Mouse (Mus musculus) urinary bladder, postnatal 14 days (tissue): ENCODE measurements around the gene Gipc3.

Experiments
- DNase-seq: peaks from one replicate; pipeline ENCODE4 v3.0.0; 2021; ENCODE audit warnings: low spot score

Gipc3 gene

GRCm38 (mm10) chr10:81300352-81300907 is 42.6 kb downstream of the Gipc3 start:
- DNase-seq, result no peak

GRCm38 (mm10) chr10:81299585-81300351 is 43.3 kb downstream of the Gipc3 start:
- DNase-seq, result no peak

DNA sequence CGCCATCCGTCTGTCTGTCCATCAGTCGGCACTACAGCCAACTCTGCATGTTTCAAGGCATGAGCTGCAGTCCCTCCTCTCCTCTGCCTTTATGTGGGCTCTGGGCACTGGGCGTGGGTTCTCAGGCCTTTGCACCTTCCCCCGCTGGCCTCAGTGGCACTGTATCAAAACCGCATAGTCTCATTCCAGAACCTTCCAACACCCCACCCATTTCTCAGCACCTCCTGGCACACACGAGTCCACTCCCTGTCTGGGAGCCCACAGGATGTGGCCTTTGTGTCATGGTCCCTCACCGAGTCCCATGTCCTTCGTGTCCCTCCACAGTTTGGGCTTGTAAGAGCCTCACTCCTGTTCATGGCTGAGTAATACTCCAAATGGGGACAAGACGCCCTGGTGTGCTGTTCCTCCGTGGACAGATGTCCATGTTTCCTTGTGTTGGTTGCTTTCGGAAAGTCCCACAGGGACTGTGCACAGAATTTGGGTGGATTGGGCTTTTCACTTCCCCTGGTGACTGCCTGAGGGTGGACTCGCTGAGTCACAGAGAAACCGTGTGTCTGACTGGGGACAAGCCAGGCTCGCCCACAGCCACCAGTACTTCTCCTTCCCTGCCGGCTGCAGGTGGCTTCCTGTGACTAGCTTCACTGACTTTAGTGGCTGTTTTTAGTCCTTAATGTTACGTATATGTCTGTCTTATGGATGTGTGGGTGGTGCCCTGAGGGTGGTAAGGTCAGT is 44.5 kb downstream of the Gipc3 start:
- DNase-seq, result no peak

GRCm38 (mm10) chr10:81297845-81298244 is 45.2 kb downstream of the Gipc3 start:
- no peak for DNase-seq

GRCm38 (mm10) chr10:81297246-81297645 is 45.8 kb downstream of the Gipc3 start:
- DNase-seq, result no peak

DNA sequence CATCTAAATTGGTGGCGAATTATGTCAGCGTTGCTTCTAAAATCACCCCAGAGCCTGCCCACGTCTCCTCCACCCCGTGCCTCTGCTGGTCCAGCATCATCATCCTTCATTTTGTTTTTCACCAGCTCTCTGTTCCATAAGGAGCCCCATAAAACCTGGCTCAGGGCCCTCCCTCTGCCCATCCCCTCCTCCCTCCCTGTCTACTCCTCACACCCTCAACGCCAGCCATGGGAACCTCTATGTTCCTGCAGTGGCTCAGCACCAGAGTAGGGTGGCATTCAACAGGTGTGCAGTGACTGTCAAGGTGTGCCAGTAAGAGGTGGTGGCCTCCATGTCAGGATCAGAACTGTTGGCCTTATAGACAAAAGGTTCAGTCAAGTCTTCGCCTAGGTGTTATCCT is 47.9 kb downstream of the Gipc3 start:
- DNase-seq, result no peak

DNA sequence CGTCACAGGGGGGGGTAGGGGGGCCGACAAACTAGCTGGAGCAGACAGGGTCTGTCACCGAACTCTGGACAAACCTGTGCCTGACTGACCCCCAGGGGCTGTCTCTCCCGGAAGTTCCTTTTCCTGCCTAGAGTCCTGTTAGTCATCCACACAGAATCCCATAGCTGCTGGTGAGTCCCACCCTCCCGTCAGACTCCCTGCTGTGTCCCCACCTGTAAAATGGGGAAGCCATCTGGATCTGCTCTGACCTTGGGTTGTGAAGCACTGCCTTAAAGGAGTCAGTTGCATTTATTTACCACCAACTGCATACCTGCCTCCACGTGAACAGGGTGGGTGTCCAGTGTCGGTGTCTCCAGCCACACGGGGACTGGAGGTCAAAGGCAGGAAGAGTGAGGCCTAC is 48.6 kb downstream of the Gipc3 start:
- DNase-seq, result no peak

GRCm38 (mm10) chr10:81293334-81294030 is 49.6 kb downstream of the Gipc3 start:
- no peak for DNase-seq

GRCm38 (mm10) chr10:81292554-81293333 is 50.3 kb downstream of the Gipc3 start, which contains the start of gene Pip5k1c:
Gene Pip5k1c, plus strand, starts transcription at chr10:81292963.
- peak; percentile 99 for DNase-seq

DNA sequence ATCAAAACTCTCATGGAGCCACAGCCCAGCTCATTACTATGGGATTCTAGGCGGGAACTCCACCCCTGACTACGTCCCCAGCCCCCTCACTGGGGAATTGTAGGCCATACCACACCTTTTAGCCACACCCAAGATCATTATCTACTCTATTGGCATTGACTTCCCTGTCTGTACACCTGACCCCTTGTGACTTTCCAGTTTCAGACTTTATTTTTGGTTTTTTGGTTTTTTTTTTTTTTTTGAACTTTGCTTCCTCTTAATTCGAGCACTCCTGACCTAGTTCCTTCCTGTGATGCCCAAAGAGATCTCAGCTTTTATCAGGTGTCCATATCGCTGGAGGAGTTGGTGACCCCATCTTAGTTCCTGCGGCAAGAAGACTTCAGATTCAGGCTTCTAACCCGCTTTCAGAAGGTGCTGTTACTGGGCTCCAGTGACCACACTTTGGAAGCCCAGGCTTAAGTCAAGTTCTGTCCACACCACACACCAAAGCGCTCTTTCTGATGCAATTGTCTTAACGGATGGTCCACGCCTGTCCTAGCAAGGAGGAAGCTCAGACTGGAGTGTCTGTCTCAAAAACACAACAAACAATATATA is 51.5 kb downstream of the Gipc3 start, which contains the start of gene Tjp3:
Tjp3 (minus strand) TSS at position 71 of the 594 bp plus-strand sequence.
- no peak for DNase-seq

DNA sequence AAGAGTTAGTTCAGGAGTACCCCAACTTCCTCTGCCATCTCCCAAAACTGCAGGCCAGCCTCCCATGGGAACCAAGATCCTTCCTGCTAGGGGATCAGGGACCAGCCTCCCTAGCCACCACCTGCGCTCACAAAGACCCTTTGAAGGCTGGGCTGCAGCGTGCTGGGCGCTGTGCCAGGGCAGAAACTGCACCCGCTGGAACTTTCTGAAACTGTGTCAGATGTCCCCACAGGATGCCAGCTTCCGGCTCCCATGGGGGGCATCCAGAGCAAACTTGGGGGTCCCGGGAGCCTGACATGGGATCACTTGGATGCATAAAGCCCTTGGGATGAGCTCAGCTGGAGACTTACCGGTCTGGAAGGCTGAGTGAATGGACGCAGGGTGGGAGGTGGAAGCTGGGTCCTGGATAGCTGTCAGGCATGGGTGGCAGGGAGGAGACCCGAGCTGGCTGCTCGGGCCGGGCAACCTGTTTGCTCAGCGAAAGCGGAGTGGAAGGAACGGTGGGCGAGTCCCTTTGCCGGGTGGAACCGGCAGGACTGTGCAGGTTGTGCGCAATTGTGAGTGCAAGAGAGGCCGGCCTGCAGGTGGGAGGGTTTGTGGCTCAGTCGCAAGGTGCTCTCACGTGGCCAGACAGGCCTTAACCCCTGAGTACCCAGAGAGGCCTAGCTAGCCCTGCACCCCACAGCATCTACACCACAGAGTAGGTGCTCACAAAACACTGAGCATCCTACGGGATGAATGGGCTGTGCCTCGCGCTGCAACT is 52.2 kb downstream of the Gipc3 start:
- DNase-seq, result peak; percentile 73

GRCm38 (mm10) chr10:81289811-81290210 is 53.3 kb downstream of the Gipc3 start:
- DNase-seq, result peak; percentile 78

DNA sequence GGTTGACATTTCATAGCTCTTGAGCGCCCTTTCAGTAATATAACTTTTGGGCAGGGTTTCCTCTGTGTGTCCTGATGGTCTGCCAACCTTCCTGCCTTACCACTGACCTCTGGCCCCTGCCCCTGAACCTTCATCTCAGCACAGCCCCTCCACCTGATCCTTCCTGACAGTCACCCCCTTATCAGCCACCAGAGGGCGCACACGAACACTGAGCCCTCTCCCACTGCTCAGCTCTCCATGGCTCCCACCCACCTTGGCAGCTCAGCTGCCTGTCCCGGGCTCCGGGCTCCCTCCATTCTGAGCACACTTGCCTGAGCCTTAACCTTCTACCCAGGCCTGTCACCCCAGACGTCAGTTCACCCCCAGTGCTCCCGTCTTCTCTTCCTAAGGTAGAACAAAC is 53.8 kb downstream of the Gipc3 start:
- DNase-seq, result peak; percentile 70

DNA sequence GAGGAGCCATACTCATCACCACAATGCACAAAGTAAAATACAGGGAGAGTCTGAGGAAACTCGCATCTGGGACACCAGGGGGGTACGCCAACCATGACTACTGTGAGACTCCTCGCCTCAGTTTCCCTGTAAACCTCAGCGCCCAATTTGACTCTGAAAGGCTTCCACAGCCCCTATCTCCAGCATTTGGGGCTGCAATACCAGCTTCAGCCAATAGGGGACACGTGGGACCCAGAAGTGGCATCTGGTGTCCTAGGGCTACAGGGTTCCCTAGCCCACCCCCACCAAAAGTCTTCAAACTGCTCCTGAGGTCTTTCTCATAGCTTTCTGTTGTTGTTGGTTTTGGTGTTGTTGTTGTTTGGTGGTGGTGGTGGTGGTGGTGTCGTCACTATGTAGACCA is 54.5 kb downstream of the Gipc3 start:
- DNase-seq, result peak; percentile 52

- DNase-seq, result peak; percentile 73
These were observed 55.4 kb downstream of the Gipc3 start for GRCm38 (mm10) chr10:81287513-81288157.

DNA sequence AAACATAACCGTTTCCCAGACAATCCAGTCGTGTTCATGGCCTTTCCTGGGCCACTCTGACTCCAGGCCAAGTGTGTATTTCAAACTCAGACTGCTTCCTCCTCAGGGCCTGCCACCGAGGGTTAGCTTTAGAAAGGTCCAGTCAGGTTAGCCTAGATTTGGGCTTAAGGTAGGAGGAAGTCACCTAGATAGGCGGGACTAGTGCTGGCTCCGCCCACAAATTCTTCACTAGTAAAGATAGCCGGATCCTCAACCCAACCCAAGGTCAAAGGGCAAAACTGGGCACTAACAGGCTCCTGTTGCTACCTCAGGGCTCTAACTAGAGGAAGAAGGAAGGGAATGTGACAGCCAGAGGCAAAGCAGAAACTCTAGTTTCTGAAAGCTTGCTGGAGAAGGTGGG is 56.5 kb downstream of the Gipc3 start:
- DNase-seq, result peak; percentile 73

DNA sequence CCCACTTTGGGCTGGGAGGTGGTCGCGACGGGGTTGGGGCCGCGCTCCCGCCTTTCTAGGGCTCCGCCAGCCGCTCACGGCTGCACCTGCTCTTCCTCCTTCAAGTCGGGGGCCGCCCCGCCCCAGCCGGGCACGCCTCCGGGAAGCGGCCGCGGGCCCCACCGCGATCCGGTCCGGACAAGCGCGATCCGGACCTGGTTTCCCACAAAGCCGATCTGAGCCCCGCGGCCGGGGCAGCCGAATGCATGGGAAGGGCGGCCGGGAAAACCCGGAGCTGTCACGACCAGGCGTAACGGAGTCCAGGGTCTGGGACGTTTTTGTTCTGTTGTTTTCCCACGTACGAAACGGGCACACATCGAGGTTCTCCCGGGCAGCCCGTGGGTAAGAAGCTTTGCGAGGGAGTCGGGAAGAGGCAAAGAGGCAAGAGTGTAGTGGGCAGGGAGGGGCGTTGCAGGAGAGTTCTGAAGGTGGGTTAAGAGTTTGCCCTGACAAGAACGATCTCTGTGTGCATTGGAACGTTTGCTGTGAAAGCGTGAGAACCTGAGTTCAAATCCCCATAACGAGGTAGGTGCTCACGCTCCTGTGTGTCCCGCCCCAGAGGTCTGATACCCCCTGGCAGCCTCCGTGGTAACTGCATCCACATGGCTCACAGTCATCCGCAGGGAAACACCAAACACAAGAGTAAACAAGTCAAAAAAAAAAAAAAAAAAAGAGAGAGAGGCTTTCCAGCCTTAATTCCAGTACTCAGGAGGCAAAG is 57.2 kb downstream of the Gipc3 start:
- DNase-seq, result peak; percentile 94
